Mouse (Mus musculus): ENCODE measurements at regions not wholly inside any gene's neighbourhood (a gene's known extent, or its start where the extent isn't known, plus 50 kb on each side); places are given as distances from the start of the nearest gene placed in this dataset.

DNA sequence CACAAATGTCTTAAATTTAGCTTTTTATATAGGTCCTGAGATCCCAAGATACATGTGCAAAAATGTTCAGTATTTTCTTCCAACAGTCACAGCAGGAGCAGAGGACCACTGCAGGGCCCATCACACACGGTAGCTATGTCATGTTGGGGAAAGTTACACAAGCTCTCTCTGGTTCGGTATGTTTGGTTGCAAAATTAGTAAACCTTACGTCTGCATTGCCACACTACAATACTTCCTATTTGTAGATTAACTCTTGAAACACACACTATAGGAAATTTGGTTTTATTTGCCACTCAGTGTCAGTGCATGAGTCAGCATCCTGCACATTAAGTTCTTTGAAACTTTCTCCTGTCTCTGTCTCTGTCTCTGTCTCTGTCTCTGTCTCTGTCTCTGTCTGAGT is 82.0 kb downstream of the Cth start:
- H3K9ac ChIP-seq: no peak overlapping the region
- no peaks in the 10 kb centered on the region for H3K9me3 ChIP-seq
- no peak overlapping the region for H3K4me3 ChIP-seq
- no peaks in the 10 kb centered on the region for H3K4me1 ChIP-seq
- H3K27me3 ChIP-seq: no peaks in the 10 kb centered on the region
- H3K4me2 ChIP-seq (replicated peaks): no peak overlapping the region
- H3K27ac ChIP-seq: no peak overlapping the region
- H3K36me3 ChIP-seq: no peaks in the 10 kb centered on the region
- ATAC-seq (ENCODE audit: low FRiP score, low read depth): no peak
- whole genome bisulfite sequencing: 78% methylated on average over 3 of the region's 3 CpGs

- Histone ChIP-seq H3K36me3 (no peaks in the 10 kb centered on the region), H3K4me2 (replicated peaks) (no peak overlapping the region), H3K9ac (no peak overlapping the region), H3K27me3 (no peaks in the 10 kb centered on the region), H3K27ac (no peak overlapping the region), H3K4me3 (no peak overlapping the region), H3K4me1 (no peaks in the 10 kb centered on the region), H3K9me3 (no peaks in the 10 kb centered on the region)
- ATAC-seq (ENCODE audit: low FRiP score, low read depth): no peak
- 70% methylated on average over 2 of the region's 2 CpGs for WGBS
These were observed 83.6 kb downstream of the Cth start for GRCm38 (mm10) chr3:157841164-157841719.

- WGBS: 63% methylated on average over 3 of the region's 3 CpGs
- Histone ChIP-seq H3K4me3 (no peak overlapping the region), H3K4me1 (no peaks in the 10 kb centered on the region), H3K27ac (no peak overlapping the region), H3K9ac (no peak overlapping the region), H3K36me3 (no peaks in the 10 kb centered on the region), H3K27me3 (no peaks in the 10 kb centered on the region), H3K4me2 (replicated peaks) (no peak overlapping the region), H3K9me3 (no peaks in the 10 kb centered on the region)
- no peak; the same call in 1 of the 2 replicates for ATAC-seq (ENCODE audit: low FRiP score, low read depth)
These were observed 120.6 kb downstream of the Cth start for GRCm38 (mm10) chr3:157804307-157804706.

- 74% methylated on average over 4 of the region's 4 CpGs for WGBS
- Histone ChIP-seq H3K36me3 (no peaks in the 10 kb centered on the region), H3K27ac (no peak overlapping the region), H3K4me1 (no peaks in the 10 kb centered on the region), H3K9me3 (no peaks in the 10 kb centered on the region), H3K4me2 (replicated peaks) (no peak overlapping the region), H3K9ac (no peak overlapping the region), H3K27me3 (no peaks in the 10 kb centered on the region), H3K4me3 (no peak overlapping the region)
- ATAC-seq (ENCODE audit: low FRiP score, low read depth): no peak
These were observed 121.5 kb downstream of the Cth start for GRCm38 (mm10) chr3:157803356-157803755.

DNA sequence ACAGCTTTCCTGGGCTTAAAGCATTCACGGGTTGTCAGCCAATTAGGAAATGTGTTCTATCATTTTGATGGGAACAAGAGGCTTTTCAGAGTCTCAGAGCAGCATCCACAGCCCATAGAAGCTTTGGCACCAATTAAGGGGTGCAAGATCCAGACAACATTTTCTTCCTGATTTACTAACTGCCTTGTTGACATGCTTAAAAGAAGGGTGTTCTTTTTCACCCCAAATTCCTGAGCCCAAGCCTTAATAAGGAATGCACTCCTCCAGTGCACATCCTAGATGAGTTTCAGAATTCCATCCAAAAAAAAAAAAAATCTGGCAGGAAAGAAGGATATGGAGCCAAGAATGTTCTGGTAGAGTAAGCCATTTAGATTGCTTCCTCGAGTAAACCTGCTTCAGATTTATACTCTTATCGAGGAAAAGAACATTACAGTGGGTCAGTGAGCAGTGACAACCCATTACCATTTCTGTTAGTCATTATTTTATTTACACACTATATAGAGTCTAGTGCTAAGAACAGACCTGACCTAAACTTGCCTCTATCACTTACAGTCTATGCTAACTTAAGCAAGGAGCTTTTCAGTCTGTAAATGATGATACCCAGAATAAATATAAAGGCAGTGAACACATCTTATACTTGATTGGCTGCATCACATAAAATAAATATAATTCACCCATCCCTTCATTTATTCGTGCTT is 137.2 kb downstream of the Cth start:
- WGBS: 57% methylated on average over 4 of the region's 4 CpGs
- Histone ChIP-seq H3K4me3 (no peak overlapping the region), H3K4me1 (no peaks in the 10 kb centered on the region), H3K27ac (no peak overlapping the region), H3K9ac (no peak overlapping the region), H3K27me3 (no peaks in the 10 kb centered on the region), H3K4me2 (replicated peaks) (no peak overlapping the region), H3K9me3 (no peaks in the 10 kb centered on the region), H3K36me3 (no peaks in the 10 kb centered on the region)
- no peak for ATAC-seq (ENCODE audit: low FRiP score, low read depth)

DNA sequence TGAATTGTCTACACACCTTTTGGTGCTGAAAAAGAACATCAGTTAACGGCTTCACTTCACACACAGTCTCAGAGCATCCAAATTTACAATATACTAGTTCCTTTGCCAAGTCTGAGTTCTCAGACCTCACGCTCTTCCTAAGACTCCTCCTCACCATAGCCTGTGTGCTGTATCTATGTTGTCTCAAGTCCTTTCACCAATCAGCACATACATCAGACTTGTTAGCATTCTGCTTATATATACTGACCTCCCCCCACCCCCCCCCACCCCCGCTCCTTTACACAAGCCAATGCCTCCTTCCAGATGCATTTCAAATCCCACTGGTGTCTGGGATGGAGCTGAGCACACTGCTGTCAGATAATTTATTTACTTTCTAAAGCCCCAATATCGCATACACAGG is 143.8 kb downstream of the Cth start:
- Histone ChIP-seq H3K9ac (no peak overlapping the region), H3K27me3 (no peaks in the 10 kb centered on the region), H3K27ac (no peak overlapping the region), H3K9me3 (no peaks in the 10 kb centered on the region), H3K4me1 (no peaks in the 10 kb centered on the region), H3K36me3 (no peaks in the 10 kb centered on the region), H3K4me3 (no peak overlapping the region), H3K4me2 (replicated peaks) (no peak overlapping the region)
- no peak for ATAC-seq (ENCODE audit: low FRiP score, low read depth)
- WGBS: 76% methylated on average over 4 of the region's 4 CpGs

GRCm38 (mm10) chr3:157777779-157778178 is 147.1 kb downstream of the Cth start:
- Histone ChIP-seq H3K9ac (no peak overlapping the region), H3K9me3 (no peaks in the 10 kb centered on the region), H3K27ac (no peak overlapping the region), H3K4me1 (no peaks in the 10 kb centered on the region), H3K36me3 (no peaks in the 10 kb centered on the region), H3K4me2 (replicated peaks) (no peak overlapping the region), H3K4me3 (no peak overlapping the region), H3K27me3 (no peaks in the 10 kb centered on the region)
- ATAC-seq (ENCODE audit: low FRiP score, low read depth): no peak
- 72% methylated on average over 1 of the region's 1 CpGs for WGBS

- H3K9me3 ChIP-seq: no peaks in the 10 kb centered on the region
- H3K4me3 ChIP-seq: no peak overlapping the region
- H3K36me3 ChIP-seq: no peaks in the 10 kb centered on the region
- H3K9ac ChIP-seq: no peak overlapping the region
- no peaks in the 10 kb centered on the region for H3K4me1 ChIP-seq
- WGBS: 57% methylated on average over 6 of the region's 6 CpGs
- no peak overlapping the region for H3K4me2 ChIP-seq (replicated peaks)
- no peak for ATAC-seq (ENCODE audit: low FRiP score, low read depth)
- no peak overlapping the region for H3K27ac ChIP-seq
- H3K27me3 ChIP-seq: no peaks in the 10 kb centered on the region
These were observed 161.2 kb downstream of the Cth start for GRCm38 (mm10) chr3:157763487-157764199.

GRCm38 (mm10) chr3:157759856-157760255 is 165.0 kb downstream of the Cth start:
- H3K36me3 ChIP-seq: no peaks in the 10 kb centered on the region
- H3K9me3 ChIP-seq: no peaks in the 10 kb centered on the region
- no peak overlapping the region for H3K4me2 ChIP-seq (replicated peaks)
- no peak overlapping the region for H3K27ac ChIP-seq
- ATAC-seq (ENCODE audit: low FRiP score, low read depth): no peak
- H3K4me1 ChIP-seq: no peaks in the 10 kb centered on the region
- no peak overlapping the region for H3K4me3 ChIP-seq
- H3K9ac ChIP-seq: no peak overlapping the region
- WGBS: 92% methylated on average over 1 of the region's 1 CpGs
- no peaks in the 10 kb centered on the region for H3K27me3 ChIP-seq

- Histone ChIP-seq H3K27ac (no peak overlapping the region), H3K9me3 (no peaks in the 10 kb centered on the region), H3K4me3 (no peak overlapping the region), H3K36me3 (no peaks in the 10 kb centered on the region), H3K9ac (no peak overlapping the region), H3K27me3 (no peaks in the 10 kb centered on the region), H3K4me1 (no peaks in the 10 kb centered on the region), H3K4me2 (replicated peaks) (no peak overlapping the region)
- WGBS: 78% methylated on average over 4 of the region's 4 CpGs
- ATAC-seq (ENCODE audit: low FRiP score, low read depth): no peak
These were observed 170.1 kb downstream of the Cth start for GRCm38 (mm10) chr3:157754826-157755225.

- WGBS: 86% methylated on average over 3 of the region's 3 CpGs
- no peak overlapping the region for H3K4me2 ChIP-seq (replicated peaks)
- no peaks in the 10 kb centered on the region for H3K9me3 ChIP-seq
- H3K27ac ChIP-seq: no peak overlapping the region
- H3K9ac ChIP-seq: no peak overlapping the region
- no peak for ATAC-seq (ENCODE audit: low FRiP score, low read depth)
- H3K36me3 ChIP-seq: no peaks in the 10 kb centered on the region
- no peaks in the 10 kb centered on the region for H3K4me1 ChIP-seq
- H3K4me3 ChIP-seq: no peak overlapping the region
- no peaks in the 10 kb centered on the region for H3K27me3 ChIP-seq
These were observed 174.6 kb downstream of the Cth start for GRCm38 (mm10) chr3:157750266-157750665.

GRCm38 (mm10) chr3:157748395-157749037 is 176.4 kb downstream of the Cth start:
- Histone ChIP-seq H3K4me3 (no peak overlapping the region), H3K9me3 (no peaks in the 10 kb centered on the region), H3K9ac (no peak overlapping the region), H3K4me1 (no peaks in the 10 kb centered on the region), H3K36me3 (no peaks in the 10 kb centered on the region), H3K27me3 (no peaks in the 10 kb centered on the region), H3K4me2 (replicated peaks) (no peak overlapping the region), H3K27ac (no peak overlapping the region)
- ATAC-seq (ENCODE audit: low FRiP score, low read depth): no peak
- WGBS: 68% methylated on average over 3 of the region's 3 CpGs
